Mouse (Mus musculus): ENCODE measurements around the gene Lamb1. TPM values are rescaled to one million over a fixed set of nuclear protein-coding genes. Genes with fewer than 3 reads are reported as not detected.

Lamb1 gene
- polyA plus RNA-seq, 1 experiment from 2014 or later, result 42.6 TPM

- Histone ChIP-seq H3K36me3 (replicated peaks; ENCODE audit: control insufficient read depth, insufficient read depth, low read depth, low read length) (no peaks in the 10 kb centered on the region), H3K27me3 (ENCODE audit: control insufficient read depth, insufficient read depth, low read length) (no peaks in the 10 kb centered on the region), H3K4me3 (ENCODE audit: low read depth, low read length) (no peak overlapping the region), H3K9ac (replicated peaks; ENCODE audit: low read length) (no peak overlapping the region), H3K4me1 (ENCODE audit: control insufficient read depth, insufficient read depth, low read length) (no peaks in the 10 kb centered on the region), H3K4me2 (ENCODE audit: low read depth, low read length) (no peak overlapping the region), H3K9me3 (replicated peaks; ENCODE audit: control insufficient read depth, low read length) (no peaks in the 10 kb centered on the region), H3K27ac (replicated peaks; ENCODE audit: low read depth, low read length) (no peak overlapping the region)
- DNase-seq (ENCODE audit: low spot score) (no peak), ATAC-seq (replicated peaks; ENCODE audit: insufficient number of reproducible peaks, low FRiP score, low TSS enrichment, low read depth) (no peak)
- WGBS, result 88% methylated on average over 2 of the region's 2 CpGs
Observed at GRCm38 (mm10) chr12:31244001-31244400, 21.0 kb upstream of the Lamb1 start.

- WGBS, result 91% methylated on average over 3 of the region's 3 CpGs
- no peak overlapping the region for H3K27ac ChIP-seq (replicated peaks; ENCODE audit: low read depth, low read length)
- no peaks in the 10 kb centered on the region for H3K9me3 ChIP-seq (replicated peaks; ENCODE audit: control insufficient read depth, low read length)
- no peak overlapping the region for H3K4me2 ChIP-seq (ENCODE audit: low read depth, low read length)
- DNase-seq (ENCODE audit: low spot score) (no peak), ATAC-seq (replicated peaks; ENCODE audit: insufficient number of reproducible peaks, low FRiP score, low TSS enrichment, low read depth) (no peak)
- H3K9ac ChIP-seq (replicated peaks; ENCODE audit: low read length), result no peak overlapping the region
- no peak overlapping the region for H3K4me3 ChIP-seq (ENCODE audit: low read depth, low read length)
- no peaks in the 10 kb centered on the region for H3K27me3 ChIP-seq (ENCODE audit: control insufficient read depth, insufficient read depth, low read length)
- H3K36me3 ChIP-seq (replicated peaks; ENCODE audit: control insufficient read depth, insufficient read depth, low read depth, low read length), result no peaks in the 10 kb centered on the region
- H3K4me1 ChIP-seq (ENCODE audit: control insufficient read depth, insufficient read depth, low read length), result no peaks in the 10 kb centered on the region
Observed at GRCm38 (mm10) chr12:31244691-31245090, 20.3 kb upstream of the Lamb1 start.

DNA sequence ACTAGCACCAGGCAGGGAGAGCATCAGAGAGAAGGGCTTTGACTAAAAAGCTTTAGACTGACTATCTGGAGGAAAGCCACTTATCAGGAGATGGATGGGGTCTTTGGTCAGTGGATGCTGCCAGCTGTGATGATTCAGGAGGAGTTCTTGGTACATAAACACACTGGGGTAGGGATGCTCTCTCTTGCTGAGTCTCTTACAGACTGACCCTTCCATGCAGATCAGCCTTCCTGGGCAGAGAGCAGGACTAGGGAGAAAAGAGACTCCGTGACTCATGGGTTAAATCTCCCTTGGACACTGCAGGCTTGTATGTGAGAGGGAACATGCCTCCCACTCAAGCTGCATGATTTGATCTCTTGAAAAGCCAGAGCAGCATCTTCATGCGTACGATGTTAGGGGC lies 18.9 kb upstream of the Lamb1 start:
- Histone ChIP-seq H3K9me3 (replicated peaks; ENCODE audit: control insufficient read depth, low read length) (no peaks in the 10 kb centered on the region), H3K4me1 (ENCODE audit: control insufficient read depth, insufficient read depth, low read length) (no peaks in the 10 kb centered on the region), H3K27ac (replicated peaks; ENCODE audit: low read depth, low read length) (no peak overlapping the region), H3K36me3 (replicated peaks; ENCODE audit: control insufficient read depth, insufficient read depth, low read depth, low read length) (no peaks in the 10 kb centered on the region), H3K4me2 (ENCODE audit: low read depth, low read length) (no peak overlapping the region), H3K9ac (replicated peaks; ENCODE audit: low read length) (no peak overlapping the region), H3K4me3 (ENCODE audit: low read depth, low read length) (no peak overlapping the region), H3K27me3 (ENCODE audit: control insufficient read depth, insufficient read depth, low read length) (no peaks in the 10 kb centered on the region)
- DNase-seq (ENCODE audit: low spot score) (no peak), ATAC-seq (replicated peaks; ENCODE audit: insufficient number of reproducible peaks, low FRiP score, low TSS enrichment, low read depth) (no peak)
- 64% methylated on average over 3 of the region's 3 CpGs for WGBS

GRCm38 (mm10) chr12:31246615-31247014 lies 18.4 kb upstream of the Lamb1 start:
- no peak overlapping the region for H3K4me3 ChIP-seq (ENCODE audit: low read depth, low read length)
- no peak overlapping the region for H3K27ac ChIP-seq (replicated peaks; ENCODE audit: low read depth, low read length)
- H3K9ac ChIP-seq (replicated peaks; ENCODE audit: low read length), result no peak overlapping the region
- 35% methylated on average over 3 of the region's 3 CpGs for WGBS
- no peaks in the 10 kb centered on the region for H3K27me3 ChIP-seq (ENCODE audit: control insufficient read depth, insufficient read depth, low read length)
- DNase-seq (ENCODE audit: low spot score) (no peak), ATAC-seq (replicated peaks; ENCODE audit: insufficient number of reproducible peaks, low FRiP score, low TSS enrichment, low read depth) (no peak)
- no peaks in the 10 kb centered on the region for H3K9me3 ChIP-seq (replicated peaks; ENCODE audit: control insufficient read depth, low read length)
- no peak overlapping the region for H3K4me2 ChIP-seq (ENCODE audit: low read depth, low read length)
- H3K4me1 ChIP-seq (ENCODE audit: control insufficient read depth, insufficient read depth, low read length), result no peaks in the 10 kb centered on the region
- no peaks in the 10 kb centered on the region for H3K36me3 ChIP-seq (replicated peaks; ENCODE audit: control insufficient read depth, insufficient read depth, low read depth, low read length)

DNA sequence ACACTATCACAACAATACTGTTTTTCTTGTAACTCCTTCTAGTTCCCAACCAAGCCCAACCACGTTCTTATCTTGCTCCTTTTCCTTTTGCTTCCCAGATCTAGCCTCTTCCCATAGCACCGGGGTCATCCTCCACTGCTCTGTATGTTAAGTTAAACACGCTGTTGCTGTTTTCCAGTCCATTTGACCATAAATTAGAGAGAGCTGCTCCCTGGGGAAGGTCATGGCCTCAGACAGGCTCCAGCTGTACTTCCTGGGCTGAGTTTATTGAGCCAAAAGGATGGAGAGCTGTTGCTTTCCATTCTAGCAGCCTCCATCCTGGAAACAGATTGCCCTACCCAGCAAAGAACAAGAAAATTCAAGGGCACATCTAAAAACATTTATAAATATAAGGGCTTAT lies 16.9 kb upstream of the Lamb1 start:
- H3K4me1 ChIP-seq (ENCODE audit: control insufficient read depth, insufficient read depth, low read length), result no peaks in the 10 kb centered on the region
- no peak overlapping the region for H3K27ac ChIP-seq (replicated peaks; ENCODE audit: low read depth, low read length)
- ATAC-seq (replicated peaks; ENCODE audit: insufficient number of reproducible peaks, low FRiP score, low TSS enrichment, low read depth) (no peak), DNase-seq (ENCODE audit: low spot score) (no peak)
- no peaks in the 10 kb centered on the region for H3K9me3 ChIP-seq (replicated peaks; ENCODE audit: control insufficient read depth, low read length)
- no peak overlapping the region for H3K9ac ChIP-seq (replicated peaks; ENCODE audit: low read length)
- no peaks in the 10 kb centered on the region for H3K36me3 ChIP-seq (replicated peaks; ENCODE audit: control insufficient read depth, insufficient read depth, low read depth, low read length)
- WGBS, result 35% methylated on average over 3 of the region's 3 CpGs
- no peaks in the 10 kb centered on the region for H3K27me3 ChIP-seq (ENCODE audit: control insufficient read depth, insufficient read depth, low read length)
- H3K4me3 ChIP-seq (ENCODE audit: low read depth, low read length), result no peak overlapping the region
- no peak overlapping the region for H3K4me2 ChIP-seq (ENCODE audit: low read depth, low read length)

DNA sequence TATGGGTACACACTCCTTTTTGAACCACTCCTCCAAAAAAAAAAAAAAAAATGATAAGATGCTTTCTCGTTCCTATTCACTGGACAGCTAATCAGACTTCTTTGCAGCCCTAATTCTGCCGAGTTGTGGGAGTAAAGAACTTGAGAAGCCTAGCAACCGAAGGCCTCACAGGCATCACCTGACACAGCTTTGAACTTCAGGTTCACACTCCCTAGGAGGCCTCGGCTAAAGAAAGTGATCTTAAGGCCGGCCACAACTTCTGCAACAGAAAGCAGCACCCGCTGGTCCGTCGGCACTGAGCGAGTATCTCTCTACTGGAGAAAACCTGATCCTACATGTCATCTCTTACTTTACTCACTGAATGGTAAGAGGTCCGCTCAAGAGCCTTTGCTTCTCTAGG lies 16.4 kb upstream of the Lamb1 start:
- 41% methylated on average over 10 of the region's 10 CpGs for WGBS
- Histone ChIP-seq H3K27me3 (ENCODE audit: control insufficient read depth, insufficient read depth, low read length) (no peaks in the 10 kb centered on the region), H3K4me3 (ENCODE audit: low read depth, low read length) (no peak overlapping the region), H3K9me3 (replicated peaks; ENCODE audit: control insufficient read depth, low read length) (no peaks in the 10 kb centered on the region), H3K27ac (replicated peaks; ENCODE audit: low read depth, low read length) (no peak overlapping the region), H3K4me2 (ENCODE audit: low read depth, low read length) (no peak overlapping the region), H3K36me3 (replicated peaks; ENCODE audit: control insufficient read depth, insufficient read depth, low read depth, low read length) (no peaks in the 10 kb centered on the region), H3K4me1 (ENCODE audit: control insufficient read depth, insufficient read depth, low read length) (no peaks in the 10 kb centered on the region), H3K9ac (replicated peaks; ENCODE audit: low read length) (no peak overlapping the region)
- ATAC-seq (replicated peaks; ENCODE audit: insufficient number of reproducible peaks, low FRiP score, low TSS enrichment, low read depth) (no peak), DNase-seq (ENCODE audit: low spot score) (no peak)

DNA sequence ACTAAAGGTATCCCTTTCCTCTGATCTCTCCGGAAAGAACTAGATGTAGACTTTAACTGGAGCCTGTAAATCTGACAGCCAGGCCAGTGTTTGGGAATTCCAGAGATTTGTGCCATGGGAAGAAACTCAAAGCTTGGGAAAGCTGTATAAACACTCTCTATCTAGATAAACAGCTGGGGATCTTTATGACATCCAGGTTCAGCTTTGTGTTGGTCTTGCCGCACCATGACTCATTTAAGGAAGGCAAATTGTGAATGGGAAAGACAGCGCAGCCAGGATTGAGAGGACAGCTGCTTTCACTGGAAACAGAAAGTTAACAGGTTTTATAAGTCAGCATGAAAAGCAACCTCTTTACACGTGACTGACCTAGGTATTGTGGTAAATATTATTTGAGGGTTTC lies 12.8 kb upstream of the Lamb1 start:
- Histone ChIP-seq H3K27ac (replicated peaks; ENCODE audit: low read depth, low read length) (no peak overlapping the region), H3K9me3 (replicated peaks; ENCODE audit: control insufficient read depth, low read length) (no peaks in the 10 kb centered on the region), H3K9ac (replicated peaks; ENCODE audit: low read length) (no peak overlapping the region), H3K27me3 (ENCODE audit: control insufficient read depth, insufficient read depth, low read length) (no peaks in the 10 kb centered on the region), H3K4me2 (ENCODE audit: low read depth, low read length) (no peak overlapping the region), H3K36me3 (replicated peaks; ENCODE audit: control insufficient read depth, insufficient read depth, low read depth, low read length) (no peaks in the 10 kb centered on the region), H3K4me1 (ENCODE audit: control insufficient read depth, insufficient read depth, low read length) (no peaks in the 10 kb centered on the region), H3K4me3 (ENCODE audit: low read depth, low read length) (no peak overlapping the region)
- 59% methylated on average over 4 of the region's 4 CpGs for WGBS
- no peak for ATAC-seq (replicated peaks; ENCODE audit: insufficient number of reproducible peaks, low FRiP score, low TSS enrichment, low read depth)
- DNase-seq (ENCODE audit: low spot score), result no peak

- no peak overlapping the region for H3K4me3 ChIP-seq (ENCODE audit: low read depth, low read length)
- H3K27me3 ChIP-seq (ENCODE audit: control insufficient read depth, insufficient read depth, low read length), result no peaks in the 10 kb centered on the region
- no peaks in the 10 kb centered on the region for H3K36me3 ChIP-seq (replicated peaks; ENCODE audit: control insufficient read depth, insufficient read depth, low read depth, low read length)
- no peak overlapping the region for H3K27ac ChIP-seq (replicated peaks; ENCODE audit: low read depth, low read length)
- no peaks in the 10 kb centered on the region for H3K4me1 ChIP-seq (ENCODE audit: control insufficient read depth, insufficient read depth, low read length)
- DNase-seq (ENCODE audit: low spot score) (no peak), ATAC-seq (replicated peaks; ENCODE audit: insufficient number of reproducible peaks, low FRiP score, low TSS enrichment, low read depth) (no peak)
- WGBS, result 78% methylated on average over 8 of the region's 8 CpGs
- no peak overlapping the region for H3K4me2 ChIP-seq (ENCODE audit: low read depth, low read length)
- H3K9me3 ChIP-seq (replicated peaks; ENCODE audit: control insufficient read depth, low read length), result no peaks in the 10 kb centered on the region
- no peak overlapping the region for H3K9ac ChIP-seq (replicated peaks; ENCODE audit: low read length)
Observed at GRCm38 (mm10) chr12:31254978-31255377, 10.1 kb upstream of the Lamb1 start.

All from embryonic facial prominence, embryonic 11.5 days (tissue).